Mouse (Mus musculus) neutrophil, adult 83 days (primary cell): ENCODE measurements around the gene 1810065E05Rik. TPM values are rescaled to one million over a fixed set of nuclear protein-coding genes. Genes with fewer than 3 reads are reported as not detected.

Experiments used
- total RNA-seq, 2 experiments: library from RNA; stranded (reverse); gene quantifications; one replicate each; pipeline ENCODE4 v1.2.4; 2023

1810065E05Rik gene
- not detected for total RNA-seq

DNA sequence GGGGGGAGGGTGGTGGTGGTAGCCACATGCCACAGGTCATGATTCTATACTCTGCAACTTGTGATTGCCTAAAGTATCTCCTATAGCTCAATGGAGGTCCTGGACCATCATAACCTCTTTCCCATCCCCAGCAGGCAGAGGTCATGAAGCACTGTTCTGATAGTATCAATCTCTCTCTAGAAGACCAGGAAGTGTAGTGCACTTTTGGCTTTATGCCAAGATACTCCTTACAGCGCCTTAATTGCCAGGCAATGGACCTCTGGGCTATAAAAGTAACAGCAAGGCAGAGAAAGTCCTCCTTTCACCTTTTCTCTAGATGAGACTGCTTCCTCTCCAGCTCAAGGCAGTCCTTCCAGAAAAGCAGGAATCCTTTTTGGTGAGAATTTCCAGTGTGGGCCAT lies at the start of gene 1810065E05Rik:
Gene 1810065E05Rik, plus strand, starts transcription at position 297 of the 400 bp plus-strand sequence.

DNA sequence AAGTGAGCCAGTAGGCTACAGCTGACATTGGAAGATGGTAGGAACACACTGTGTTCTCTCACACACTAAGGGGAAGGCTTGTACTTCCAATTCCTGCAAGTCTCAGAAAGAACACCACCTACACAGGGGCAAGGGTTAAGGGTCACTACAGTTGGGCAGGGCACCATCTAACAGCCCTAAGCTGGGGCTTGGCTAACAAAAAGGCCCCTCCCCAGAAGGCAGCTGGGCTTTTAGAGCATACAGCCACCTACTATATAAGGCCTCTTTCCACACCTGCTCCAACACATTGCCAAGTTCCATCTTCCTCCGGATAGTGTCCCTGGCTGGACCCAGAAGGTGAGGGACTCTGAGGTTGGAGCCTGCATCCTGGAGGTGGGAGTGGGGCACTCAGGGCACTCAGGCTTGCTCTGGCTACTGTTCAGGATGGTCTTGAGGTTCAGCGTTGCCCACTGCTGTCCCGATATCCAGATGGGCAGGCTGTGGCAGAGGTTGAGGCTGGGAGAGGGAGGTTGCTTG lies 42.1 kb upstream of the 1810065E05Rik start, which contains the start of gene Lypd8:
Gene Lypd8, plus strand, starts transcription at position 281 of the 516 bp plus-strand sequence.

DNA sequence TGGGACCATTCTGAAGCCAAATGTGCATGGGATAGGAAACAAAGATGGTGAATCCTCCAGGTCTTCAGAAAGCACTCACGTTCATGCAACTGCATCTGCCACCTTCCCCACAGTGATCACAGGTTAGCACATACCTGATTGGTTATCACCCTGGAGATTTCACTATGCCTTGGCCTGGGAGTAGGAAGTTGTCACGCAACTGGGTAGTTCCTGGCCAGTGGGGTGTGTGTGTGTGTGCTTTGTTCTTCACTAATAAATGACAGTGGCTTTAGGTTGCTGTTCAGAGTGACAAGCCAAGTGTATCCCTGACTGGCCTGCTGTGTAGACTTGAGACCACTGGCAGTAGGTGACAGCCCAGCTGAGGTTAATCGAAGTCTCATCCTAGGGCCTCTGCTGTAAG lies 11.3 kb downstream of the 1810065E05Rik start, which contains the start of gene Gm12253:
Gene Gm12253, plus strand, starts transcription at position 301 of the 400 bp plus-strand sequence.

DNA sequence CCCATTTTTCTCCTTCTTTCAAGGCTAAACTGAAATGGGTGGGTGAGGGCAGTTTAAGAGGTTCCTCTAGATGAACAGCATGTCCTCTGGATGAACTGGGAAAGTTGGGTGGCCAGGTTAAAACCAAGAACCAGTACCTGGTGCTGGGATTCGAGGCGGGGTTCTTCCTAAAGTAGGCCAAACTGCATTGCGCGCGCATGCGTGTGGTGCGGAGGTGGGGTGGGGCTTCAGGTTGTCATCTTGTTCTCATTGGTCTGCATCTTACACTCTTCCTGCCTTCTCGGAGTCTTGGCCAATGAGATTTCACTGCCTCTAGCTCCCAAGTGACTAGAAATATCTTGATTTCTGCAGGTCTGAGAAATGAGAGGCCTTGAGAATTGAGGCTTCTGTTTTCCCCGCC lies 31.8 kb downstream of the 1810065E05Rik start, which contains the start of gene Lypd9:
Gene Lypd9, minus strand, starts transcription at position 165 of the 400 bp plus-strand sequence.

DNA sequence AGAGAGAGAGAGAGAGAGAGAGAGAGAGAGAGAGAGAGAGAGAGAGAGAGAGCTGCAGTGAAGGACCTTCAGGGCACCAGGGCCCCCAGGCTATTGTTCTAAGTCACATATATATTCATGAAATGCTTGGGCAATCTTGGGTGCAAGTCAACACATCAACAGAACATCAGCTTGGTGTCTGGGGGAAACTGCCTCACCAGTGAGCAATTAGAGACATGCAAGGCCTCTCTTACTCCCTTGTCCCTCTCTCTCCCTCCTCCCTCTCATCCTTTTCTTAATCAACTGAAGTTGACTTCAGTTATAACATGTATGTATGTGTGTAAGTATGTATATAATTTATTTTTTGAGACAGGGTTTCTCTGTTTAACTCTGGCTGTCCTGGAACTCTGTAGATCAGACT lies 41.3 kb downstream of the 1810065E05Rik start, which contains the start of gene Olfr30:
Gene Olfr30, minus strand, starts transcription at position 101 of the 400 bp plus-strand sequence.

Other genes starting within 250 kb of the 1810065E05Rik start
- 10 to 100 TPM; 17.3 to 24.7 TPM for gene Mrpl22, start 249.4 kb upstream of the 1810065E05Rik start, total RNA-seq
- 10 to 100 TPM in 1 of 2 experiments, 1 to 10 TPM in 1; 8.1 to 11.0 TPM for gene Igtp, start 221.6 kb upstream of the 1810065E05Rik start, total RNA-seq
- 10 to 100 TPM in 1 of 2 experiments, 1 to 10 TPM in 1; 7.8 to 10.1 TPM for gene Irgm2, start 221.5 kb upstream of the 1810065E05Rik start, total RNA-seq
- gene 4930438A08Rik, start 146.3 kb upstream of the 1810065E05Rik start, total RNA-seq: 10 to 100 TPM; 79.6 to 89.9 TPM
- 10 to 100 TPM; 11.9 to 17.1 TPM for gene Zfp692, start 114.0 kb upstream of the 1810065E05Rik start, total RNA-seq
- gene Zfp672, start 90.8 kb upstream of the 1810065E05Rik start, total RNA-seq: 10 to 100 TPM; 24.5 to 25.0 TPM
- 10 to 100 TPM; 22.2 to 28.4 TPM for gene Sh3bp5l, start 90.4 kb upstream of the 1810065E05Rik start, total RNA-seq
- gene Lypd8, start 42.1 kb upstream of the 1810065E05Rik start, total RNA-seq: not detected
- not detected for gene Gm12253, start 11.4 kb downstream of the 1810065E05Rik start, total RNA-seq
- gene Lypd9, start 31.8 kb downstream of the 1810065E05Rik start, total RNA-seq: not detected
- gene Olfr30, start 41.2 kb downstream of the 1810065E05Rik start, total RNA-seq: not detected
- gene Olfr332, start 71.4 kb downstream of the 1810065E05Rik start, total RNA-seq: not detected
- not detected for gene Olfr331, start 81.5 kb downstream of the 1810065E05Rik start, total RNA-seq
- not detected for gene Olfr330, start 113.7 kb downstream of the 1810065E05Rik start, total RNA-seq
- not detected for gene Olfr329-ps, start 125.3 kb downstream of the 1810065E05Rik start, total RNA-seq
- under 1 TPM in 1 of 2 experiments, not detected in 1; 0.15 TPM for gene Olfr328, start 134.5 kb downstream of the 1810065E05Rik start, total RNA-seq
- not detected for gene Olfr224, start 149.4 kb downstream of the 1810065E05Rik start, total RNA-seq
- not detected for gene Olfr325, start 156.6 kb downstream of the 1810065E05Rik start, total RNA-seq
- not detected for gene Olfr324, start 174.0 kb downstream of the 1810065E05Rik start, total RNA-seq
- not detected for gene 2210407C18Rik, start 195.0 kb downstream of the 1810065E05Rik start, total RNA-seq
- not detected for gene Olfr323, start 209.4 kb downstream of the 1810065E05Rik start, total RNA-seq
- 1 to 10 TPM; 1.4 to 2.2 TPM for gene Trim58, start 219.4 kb downstream of the 1810065E05Rik start, total RNA-seq
- gene Olfr322, start 237.7 kb downstream of the 1810065E05Rik start, total RNA-seq: under 1 TPM in 1 of 2 experiments, not detected in 1; 0.11 TPM